Mouse (Mus musculus): ENCODE measurements around the gene Bbs2.
A peak's percentile ranks its signal among the peaks of the same experiment; 100 is the strongest.

Bbs2 gene

GRCm38 (mm10) chr8:94098996-94099395, 268 bp upstream of the Bbs2 start:
- no peak for DNase-seq (ENCODE audit: low spot score in 2 of 2)

- DNase-seq (ENCODE audit: low spot score in 2 of 2), result no peak
Measured at GRCm38 (mm10) chr8:94094281-94094680, 4.4 kb downstream of the Bbs2 start.

- no peak for DNase-seq (ENCODE audit: low spot score in 2 of 2)
Measured at GRCm38 (mm10) chr8:94092848-94093247, 5.9 kb downstream of the Bbs2 start.

GRCm38 (mm10) chr8:94089715-94090114, 9.0 kb downstream of the Bbs2 start:
- DNase-seq (ENCODE audit: low spot score in 2 of 2), result no peak

GRCm38 (mm10) chr8:94087964-94088363, 10.8 kb downstream of the Bbs2 start:
- DNase-seq (ENCODE audit: low spot score in 2 of 2), result no peak

GRCm38 (mm10) chr8:94076461-94077192, 22.1 kb downstream of the Bbs2 start:
- DNase-seq (ENCODE audit: low spot score in 2 of 2), result no peak

- no peak for DNase-seq (ENCODE audit: low spot score in 2 of 2)
Measured at GRCm38 (mm10) chr8:94068793-94069192, 29.9 kb downstream of the Bbs2 start.

- no peak for DNase-seq (ENCODE audit: low spot score in 2 of 2)
Measured at GRCm38 (mm10) chr8:94066121-94066863, 32.4 kb downstream of the Bbs2 start.

- DNase-seq (ENCODE audit: low spot score in 2 of 2), result peak in 1 of 2 experiments; percentile 26
Measured at GRCm38 (mm10) chr8:94057157-94057854, 41.4 kb downstream of the Bbs2 start.

GRCm38 (mm10) chr8:94052696-94053095, 46.0 kb downstream of the Bbs2 start:
- no peak for DNase-seq (ENCODE audit: low spot score in 2 of 2)

GRCm38 (mm10) chr8:94047845-94048244, 50.9 kb downstream of the Bbs2 start:
- DNase-seq (ENCODE audit: low spot score in 2 of 2), result no peak

GRCm38 (mm10) chr8:94037806-94038205, 60.9 kb downstream of the Bbs2 start:
- no peak for DNase-seq (ENCODE audit: low spot score in 2 of 2)

GRCm38 (mm10) chr8:94036944-94037524, 61.7 kb downstream of the Bbs2 start, which contains the start of the genes Nudt21 and Ogfod1:
Nudt21 (minus strand) TSS chr8:94037031.
Ogfod1 (plus strand) TSS chr8:94037198.
- peak; percentile 90 for DNase-seq (ENCODE audit: low spot score in 2 of 2)

GRCm38 (mm10) chr8:94036541-94036940, 62.2 kb downstream of the Bbs2 start:
- peak; percentile 63 to 75 for DNase-seq (ENCODE audit: low spot score in 2 of 2)

GRCm38 (mm10) chr8:94035200-94035599, 63.5 kb downstream of the Bbs2 start:
- DNase-seq (ENCODE audit: low spot score in 2 of 2), result no peak

- DNase-seq (ENCODE audit: low spot score in 2 of 2), result no peak
Measured at GRCm38 (mm10) chr8:94033601-94034000, 65.1 kb downstream of the Bbs2 start.

GRCm38 (mm10) chr8:94029701-94030100, 69.0 kb downstream of the Bbs2 start:
- no peak for DNase-seq (ENCODE audit: low spot score in 2 of 2)

- no peak for DNase-seq (ENCODE audit: low spot score in 2 of 2)
Measured at GRCm38 (mm10) chr8:94023916-94024315, 74.8 kb downstream of the Bbs2 start.

Measured in urinary bladder, postnatal 4 days (tissue).